Mouse (Mus musculus) hindbrain, embryonic 10.5 days (tissue): Measurements from ENCODE around the gene Farp1. TPM values are rescaled to one million over a fixed set of nuclear protein-coding genes. Genes with fewer than 3 reads are reported as not detected.

ENCODE experiments used
- DNase-seq: peaks from one replicate; pipeline ENCODE4 v3.0.0-alpha.2; 2017; ENCODE audit warnings: low spot score
- H3K27ac ChIP-seq: fragments of 300-500 bp; sonication (generic); 2 replicates; pipeline ENCODE4 v1.5.1; 2016; ENCODE audit warnings: mild to moderate bottlenecking, moderate library complexity
- H3K27me3 ChIP-seq: fragments of 300-500 bp; sonication (generic); 2 replicates; pipeline ENCODE4 v1.6.1; 2016; ENCODE audit warnings: mild to moderate bottlenecking; ENCODE audit not compliant: poor library complexity, insufficient read depth, severe bottlenecking
- H3K36me3 ChIP-seq: fragments of 300-500 bp; sonication (generic); 2 replicates; pipeline ENCODE4 v1.6.1; 2016; ENCODE audit warnings: mild to moderate bottlenecking, moderate library complexity
- H3K4me1 ChIP-seq: fragments of 300-500 bp; sonication (generic); replicated peaks from 2 replicates; pipeline ENCODE4 v1.6.1; 2016; ENCODE audit warnings: mild to moderate bottlenecking
- H3K4me3 ChIP-seq: fragments of 300-500 bp; sonication (generic); 2 replicates; pipeline ENCODE4 v1.5.1; 2016; ENCODE audit warnings: mild to moderate bottlenecking, moderate library complexity
- H3K9me3 ChIP-seq: fragments of 300-500 bp; sonication (generic); 2 replicates; pipeline ENCODE4 v1.6.1; 2016; ENCODE audit warnings: mild to moderate bottlenecking, moderate library complexity
- WGBS: fragments of 180-500 bp; shearing (Covaris S2); methylation state at CpG from one replicate; pipeline ENCODE4 v1.1.7; 2016; 5-methylcytosine and 5-hydroxymethylcytosine counted together
- polyA plus RNA-seq: library from polyadenylated mRNA; unstranded; fragments of >200 nt; fragmentation: Nextera tagmentation; extraction: Ambion mirVana; gene quantifications from 2 replicates; pipeline ENCODE4 v1.2.1, GENCODE M21; 2016

Gene Farp1
- polyA plus RNA-seq, 1 experiment from 2014 or later = 25.2 TPM

- Histone ChIP-seq H3K4me3 (no peak overlapping the region), H3K4me1 (no peaks in the 10 kb centered on the region), H3K9me3 (no peaks in the 10 kb centered on the region), H3K27ac (no peak overlapping the region), H3K36me3 (peaks cover 94% of the 10 kb centered on the region), H3K27me3 (no peaks in the 10 kb centered on the region)
- WGBS = 90% methylated on average over 16 of the region's 16 CpGs
- no peak for DNase-seq
Observed at GRCm38 (mm10) chr14:121280601-121281335, 245.8 kb downstream of the Farp1 start.

DNA sequence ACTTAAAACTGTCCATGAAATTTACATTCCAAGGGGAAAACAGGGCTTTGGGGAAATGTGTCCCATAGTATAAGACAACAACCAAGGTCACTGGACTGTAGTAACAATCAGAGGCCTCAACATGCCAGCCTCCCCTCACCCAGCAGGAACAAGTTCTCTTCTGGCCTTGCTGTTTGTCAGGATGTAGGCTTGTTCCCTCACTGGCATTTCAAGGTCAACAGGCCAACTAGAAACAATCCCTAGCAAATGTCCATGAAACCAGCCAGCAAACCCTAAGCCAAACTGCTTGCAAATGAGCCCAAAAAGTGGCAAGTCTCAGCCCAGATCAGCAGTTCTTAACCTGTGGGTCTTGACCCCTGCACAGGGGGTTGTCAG, 246.3 kb downstream of the Farp1 start:
- Histone ChIP-seq H3K27me3 (no peaks in the 10 kb centered on the region), H3K4me3 (no peak overlapping the region), H3K9me3 (no peaks in the 10 kb centered on the region), H3K36me3 (peaks cover 94% of the 10 kb centered on the region), H3K27ac (no peak overlapping the region), H3K4me1 (no peaks in the 10 kb centered on the region)
- no peak for DNase-seq

- DNase-seq = no peak
- H3K36me3 ChIP-seq = peaks cover 90% of the 10 kb centered on the region
- H3K27ac ChIP-seq = no peak overlapping the region
- H3K27me3 ChIP-seq = no peaks in the 10 kb centered on the region
- WGBS = 95% methylated on average over 14 of the region's 14 CpGs
- H3K4me3 ChIP-seq = no peak overlapping the region
- H3K4me1 ChIP-seq = no peaks in the 10 kb centered on the region
- no peaks in the 10 kb centered on the region for H3K9me3 ChIP-seq
Observed at GRCm38 (mm10) chr14:121285379-121286120, 250.6 kb downstream of the Farp1 start.

DNA sequence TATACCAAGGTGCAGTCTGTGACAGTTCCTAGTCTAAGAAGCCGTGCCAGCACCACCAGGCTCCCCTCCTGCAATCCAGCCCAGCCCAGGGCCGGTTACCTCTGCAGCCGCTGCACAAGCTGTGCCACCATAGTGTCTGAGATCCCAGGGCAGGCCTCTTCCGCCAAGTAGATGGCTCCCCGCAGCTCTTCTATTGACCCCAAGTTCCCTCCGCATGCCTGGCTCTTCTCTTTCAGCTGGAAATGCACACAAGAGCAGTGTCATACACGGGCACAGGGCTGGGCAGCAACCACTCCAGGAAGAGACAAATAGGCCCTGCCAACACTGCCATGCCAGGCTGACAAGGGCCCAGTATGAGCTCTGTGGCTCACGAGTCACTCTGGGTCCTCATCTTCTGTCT, 256.9 kb downstream of the Farp1 start:
- Histone ChIP-seq H3K27me3 (no peaks in the 10 kb centered on the region), H3K27ac (no peak overlapping the region), H3K4me3 (no peak overlapping the region), H3K36me3 (peaks cover 89% of the 10 kb centered on the region), H3K4me1 (no peaks in the 10 kb centered on the region), H3K9me3 (no peaks in the 10 kb centered on the region)
- DNase-seq = no peak
- 86% methylated on average over 8 of the region's 8 CpGs for WGBS

DNA sequence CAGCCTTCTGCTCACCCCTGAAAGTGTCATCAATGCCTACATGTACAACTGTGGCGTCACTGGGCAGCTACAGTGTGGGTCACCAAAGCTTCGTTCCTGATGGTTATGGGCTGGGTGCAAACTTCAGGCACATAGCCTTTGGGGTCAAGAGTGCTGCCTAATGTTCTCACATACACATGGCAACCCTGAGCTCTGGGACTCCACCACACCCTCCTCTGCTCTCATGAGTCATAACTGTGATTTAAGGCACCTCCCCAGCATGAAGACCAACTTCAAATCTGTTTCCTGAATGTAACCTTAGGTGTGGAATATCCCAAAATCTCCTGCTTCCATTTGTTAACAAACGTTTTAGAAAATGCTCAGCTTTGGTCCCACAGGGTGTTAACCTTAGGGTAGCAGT, 257.4 kb downstream of the Farp1 start:
- Histone ChIP-seq H3K27me3 (no peaks in the 10 kb centered on the region), H3K36me3 (peaks cover 89% of the 10 kb centered on the region), H3K4me1 (no peaks in the 10 kb centered on the region), H3K27ac (no peak overlapping the region), H3K4me3 (no peak overlapping the region), H3K9me3 (no peaks in the 10 kb centered on the region)
- 92% methylated on average over 3 of the region's 3 CpGs for WGBS
- no peak for DNase-seq

GRCm38 (mm10) chr14:121294484-121294883, 259.5 kb downstream of the Farp1 start:
- Histone ChIP-seq H3K9me3 (no peaks in the 10 kb centered on the region), H3K4me3 (no peak overlapping the region), H3K27me3 (no peaks in the 10 kb centered on the region), H3K36me3 (peaks cover 84% of the 10 kb centered on the region), H3K27ac (no peak overlapping the region), H3K4me1 (no peaks in the 10 kb centered on the region)
- 92% methylated on average over 12 of the region's 12 CpGs for WGBS
- no peak for DNase-seq

DNA sequence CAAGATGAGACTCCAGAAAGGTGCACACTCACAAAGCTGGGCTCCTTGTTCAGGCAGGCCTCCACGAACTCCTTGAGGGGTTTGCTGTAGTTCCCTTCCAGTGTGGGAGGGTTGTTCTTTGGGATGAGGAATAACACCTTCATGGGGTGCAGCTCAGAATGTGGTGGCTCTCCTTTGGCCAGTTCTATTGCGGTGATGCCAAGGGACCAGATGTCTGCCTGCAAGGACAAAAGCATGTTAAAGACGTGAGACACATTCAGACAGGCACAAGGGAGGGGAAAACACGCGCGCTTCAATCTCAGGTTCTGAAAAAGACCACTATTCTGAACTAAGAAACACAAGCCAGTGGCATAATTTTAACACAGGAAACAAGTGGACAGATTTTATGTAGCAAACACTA, 262.1 kb downstream of the Farp1 start:
- H3K27ac ChIP-seq = no peak overlapping the region
- no peaks in the 10 kb centered on the region for H3K4me1 ChIP-seq
- no peaks in the 10 kb centered on the region for H3K27me3 ChIP-seq
- H3K9me3 ChIP-seq = no peaks in the 10 kb centered on the region
- 95% methylated on average over 6 of the region's 6 CpGs for WGBS
- no peak overlapping the region for H3K4me3 ChIP-seq
- no peak for DNase-seq
- peaks cover 84% of the 10 kb centered on the region for H3K36me3 ChIP-seq

GRCm38 (mm10) chr14:121298537-121298936, 263.5 kb downstream of the Farp1 start:
- 86% methylated on average over 5 of the region's 5 CpGs for WGBS
- H3K27me3 ChIP-seq = no peaks in the 10 kb centered on the region
- H3K27ac ChIP-seq = no peak overlapping the region
- H3K9me3 ChIP-seq = no peaks in the 10 kb centered on the region
- no peak for DNase-seq
- H3K4me1 ChIP-seq = 0 out of 2 replicates have a peak, but pooled peaks cover 3% of the 10 kb centered on the region
- H3K36me3 ChIP-seq = peaks cover 73% of the 10 kb centered on the region
- H3K4me3 ChIP-seq = no peak overlapping the region

DNA sequence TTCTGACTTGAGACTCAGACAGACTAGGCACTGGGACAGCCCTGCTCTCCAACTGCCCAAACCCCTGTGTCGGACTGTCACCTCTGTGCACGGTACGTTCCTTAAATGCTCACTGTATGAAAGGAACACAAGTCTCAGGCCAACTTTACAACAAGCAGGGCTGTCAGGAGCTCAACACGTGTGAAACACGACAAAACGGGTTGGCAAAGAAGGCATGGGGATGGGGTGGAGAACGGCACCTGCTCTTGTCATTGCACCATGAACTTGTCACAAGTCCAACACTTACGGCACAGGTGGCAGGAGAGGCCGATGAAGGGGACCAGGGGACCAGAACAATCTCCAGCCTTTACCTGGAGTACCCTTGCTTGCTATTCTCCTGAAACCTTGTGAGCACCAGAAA, 264.1 kb downstream of the Farp1 start:
- Histone ChIP-seq H3K27ac (no peak overlapping the region), H3K9me3 (no peaks in the 10 kb centered on the region), H3K4me3 (no peak overlapping the region), H3K36me3 (peaks cover 68% of the 10 kb centered on the region), H3K27me3 (no peaks in the 10 kb centered on the region), H3K4me1 (0 out of 2 replicates have a peak, but pooled peaks cover 3% of the 10 kb centered on the region)
- 95% methylated on average over 9 of the region's 9 CpGs for WGBS
- DNase-seq = no peak

GRCm38 (mm10) chr14:121304523-121304922, 269.5 kb downstream of the Farp1 start:
- 65% methylated on average over 7 of the region's 7 CpGs for WGBS
- Histone ChIP-seq H3K4me3 (no peak overlapping the region), H3K9me3 (no peaks in the 10 kb centered on the region), H3K27me3 (no peaks in the 10 kb centered on the region), H3K36me3 (peaks cover 30% of the 10 kb centered on the region), H3K27ac (no peak overlapping the region), H3K4me1 (peaks cover 8% of the 10 kb centered on the region)
- no peak for DNase-seq

DNA sequence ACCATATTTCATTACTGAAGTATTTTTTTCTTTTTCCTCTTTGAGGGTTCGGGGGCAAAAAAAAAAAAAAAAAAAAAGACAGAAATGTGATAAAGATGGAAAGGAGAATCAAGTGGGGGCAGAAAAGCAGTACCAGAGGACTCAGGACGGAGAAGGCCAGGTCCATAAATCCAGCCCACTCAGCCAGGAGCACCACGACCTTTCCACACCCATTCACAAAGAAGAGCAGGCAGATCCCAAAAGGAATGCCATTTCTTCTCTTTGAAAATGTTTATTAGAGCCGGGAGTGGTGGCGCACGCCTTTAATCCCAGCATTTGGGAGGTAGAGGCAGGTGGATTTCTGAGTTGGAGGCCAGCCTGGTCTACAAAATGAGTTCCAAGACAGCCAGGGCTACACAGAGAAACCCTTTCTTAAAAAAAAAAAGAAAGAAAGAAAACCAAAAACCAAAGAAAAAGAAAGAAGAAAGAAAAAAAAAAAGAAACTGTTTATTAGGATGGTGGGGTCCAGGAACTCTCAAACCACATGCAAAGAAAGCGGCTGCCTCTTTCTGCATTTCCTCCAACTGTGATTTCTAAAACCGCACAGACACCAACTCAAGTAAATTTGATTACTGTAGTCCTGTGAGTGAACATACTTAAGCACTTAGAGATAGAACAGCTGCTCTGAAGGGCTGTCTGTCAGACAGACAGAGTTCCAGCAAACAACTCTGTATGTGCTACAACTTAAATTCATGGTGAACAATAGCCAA, 270.5 kb downstream of the Farp1 start:
- no peaks in the 10 kb centered on the region for H3K27me3 ChIP-seq

GRCm38 (mm10) chr14:121309909-121310308, 274.9 kb downstream of the Farp1 start:
- DNase-seq = no peak
- WGBS = 75% methylated on average over 3 of the region's 3 CpGs
- H3K9me3 ChIP-seq = no peaks in the 10 kb centered on the region
- no peaks in the 10 kb centered on the region; the same call in 1 of the 2 replicates for H3K36me3 ChIP-seq
- no peak overlapping the region for H3K27ac ChIP-seq
- H3K27me3 ChIP-seq = no peaks in the 10 kb centered on the region
- peaks cover 14% of the 10 kb centered on the region for H3K4me1 ChIP-seq
- no peak overlapping the region for H3K4me3 ChIP-seq

More for the DNA sequence above, 270.5 kb downstream of the Farp1 start:
- no peak overlapping the region for H3K4me3 ChIP-seq
- no peak for DNase-seq
- peaks cover 20% of the 10 kb centered on the region for H3K36me3 ChIP-seq
- no peak overlapping the region for H3K27ac ChIP-seq
- no peaks in the 10 kb centered on the region for H3K9me3 ChIP-seq
- peaks cover 15% of the 10 kb centered on the region for H3K4me1 ChIP-seq
- WGBS = 79% methylated on average over 8 of the region's 8 CpGs
